Mouse (Mus musculus): ENCODE data around the gene Nifk.

Gene Nifk

DNA sequence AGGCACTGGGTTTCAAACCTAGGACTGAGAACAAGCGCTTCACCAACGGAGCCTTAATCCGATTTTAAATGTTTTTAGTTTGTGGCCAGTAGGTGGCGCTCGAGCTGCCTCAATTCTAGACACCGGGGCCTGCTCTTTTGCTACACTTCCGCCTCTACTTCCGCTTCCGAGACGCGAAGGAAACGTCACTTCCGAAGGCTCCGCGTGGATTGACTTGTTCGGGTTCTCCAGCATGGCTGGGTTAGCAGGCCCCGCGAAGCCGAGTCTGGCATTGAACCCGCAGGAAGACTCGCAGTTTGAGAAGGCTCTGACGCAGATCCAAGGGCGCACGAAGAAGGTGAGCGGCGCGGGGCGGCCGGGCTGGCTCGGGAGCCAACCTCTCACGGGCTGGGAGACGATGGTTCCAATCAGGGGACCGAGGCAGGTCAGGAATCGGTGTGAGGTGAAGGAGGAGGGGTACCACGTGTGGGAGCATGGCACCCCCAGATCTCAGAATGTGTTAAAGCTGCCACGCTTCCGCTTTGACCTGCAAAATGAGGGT is at the start of gene Nifk:
Gene Nifk (plus strand): TSS at position 179 of the 541 bp plus-strand sequence.
- DNase-seq = peak; percentile 95

DNA sequence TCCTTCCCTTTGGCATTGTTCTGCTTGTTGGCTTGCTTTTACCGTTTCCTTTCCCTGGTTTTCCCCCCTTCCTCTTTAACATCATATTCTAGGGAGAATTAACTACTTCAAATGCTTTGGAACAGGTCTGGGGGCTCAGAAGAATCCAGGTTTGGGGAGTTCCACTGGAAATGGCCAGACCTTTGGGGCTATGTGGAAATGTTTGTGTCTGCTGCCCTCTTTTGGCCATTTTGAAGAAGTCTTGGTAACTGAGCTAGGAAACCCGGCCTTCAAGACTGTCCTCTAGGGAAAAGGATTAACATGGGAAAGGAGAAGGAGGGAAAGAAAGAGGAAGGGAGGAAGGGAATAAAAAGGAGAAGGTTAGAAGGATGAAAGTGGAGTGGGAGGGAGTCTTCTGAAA is 46.5 kb upstream of the Nifk start:
- peak; percentile 11 for DNase-seq

DNA sequence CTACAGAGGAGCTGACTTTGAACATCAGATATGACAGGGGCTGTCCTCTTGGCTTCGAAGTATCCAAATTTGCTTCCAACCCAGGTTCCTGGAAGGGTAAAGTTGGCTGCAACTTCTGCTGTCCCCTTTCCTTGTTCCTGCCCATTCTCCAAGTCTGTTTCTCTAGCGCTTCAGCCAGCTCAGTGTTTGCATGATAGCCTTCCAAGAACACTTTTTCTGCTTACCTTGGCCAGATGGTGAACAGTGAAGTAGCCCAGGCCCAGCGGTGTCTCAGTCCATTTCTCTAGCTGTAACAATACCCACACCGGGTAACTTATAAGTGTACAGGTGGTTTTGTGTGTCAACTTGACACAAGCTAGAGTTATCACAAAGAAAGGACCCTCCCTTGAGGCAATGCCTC is 29.3 kb upstream of the Nifk start:
- DNase-seq = no peak

DNA sequence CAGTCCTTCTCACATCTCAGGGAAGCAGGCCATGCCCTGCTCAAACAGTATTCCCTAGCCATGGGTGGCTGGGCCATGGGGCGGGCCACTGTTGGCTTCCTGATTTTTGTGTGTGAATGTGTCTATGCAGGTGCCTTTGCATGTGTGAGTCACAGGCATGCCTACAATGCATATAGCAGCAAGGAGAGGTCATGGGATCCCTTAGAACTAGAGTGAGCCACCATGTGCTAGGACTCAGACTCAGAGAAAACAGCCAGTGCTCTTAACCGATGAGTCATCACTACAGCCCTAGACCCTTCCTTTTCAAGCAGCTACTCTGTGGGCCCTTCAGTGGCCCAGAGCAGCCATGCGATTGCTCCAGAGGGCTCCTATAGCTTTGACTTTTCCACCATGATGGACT is 27.4 kb upstream of the Nifk start:
- DNase-seq = no peak

DNA sequence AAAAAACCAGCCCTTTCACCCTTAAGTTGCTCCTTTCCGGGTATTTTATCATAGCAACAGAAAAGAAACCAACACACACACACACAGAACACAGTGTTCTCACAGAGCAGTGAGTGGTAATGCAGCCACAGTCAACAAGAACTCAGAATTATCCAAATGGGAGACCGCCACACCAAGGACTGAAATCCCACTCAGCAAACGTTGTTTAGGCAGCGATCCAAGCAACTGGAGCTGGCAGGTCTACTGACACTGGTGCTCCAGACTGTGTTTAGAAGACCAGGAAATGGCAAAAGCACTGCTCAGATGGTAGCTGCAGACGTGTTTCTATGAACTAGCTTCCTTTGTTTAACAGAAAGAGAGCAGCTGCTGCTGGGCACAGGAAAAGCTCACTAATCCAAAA is 26.8 kb upstream of the Nifk start:
- no peak for DNase-seq

DNA sequence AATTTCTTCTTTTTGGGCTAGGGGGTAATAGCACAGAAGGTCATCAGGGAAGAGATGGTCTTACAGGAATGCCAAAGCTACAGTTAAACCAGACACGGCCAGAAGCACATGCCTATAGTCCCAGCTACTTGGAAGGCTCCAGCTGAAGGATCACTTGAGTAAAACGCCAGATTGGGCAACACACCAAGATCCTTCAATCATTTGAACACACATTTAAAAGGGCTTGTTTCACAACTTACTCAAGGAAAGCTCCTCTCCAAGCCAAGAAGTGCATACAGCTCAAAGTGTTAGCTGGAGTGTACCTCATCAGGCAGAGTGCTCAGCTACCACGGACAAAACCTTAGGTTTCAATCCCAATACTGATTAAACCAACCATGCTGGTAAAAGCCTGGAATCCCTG is 25.0 kb upstream of the Nifk start:
- no peak for DNase-seq

DNA sequence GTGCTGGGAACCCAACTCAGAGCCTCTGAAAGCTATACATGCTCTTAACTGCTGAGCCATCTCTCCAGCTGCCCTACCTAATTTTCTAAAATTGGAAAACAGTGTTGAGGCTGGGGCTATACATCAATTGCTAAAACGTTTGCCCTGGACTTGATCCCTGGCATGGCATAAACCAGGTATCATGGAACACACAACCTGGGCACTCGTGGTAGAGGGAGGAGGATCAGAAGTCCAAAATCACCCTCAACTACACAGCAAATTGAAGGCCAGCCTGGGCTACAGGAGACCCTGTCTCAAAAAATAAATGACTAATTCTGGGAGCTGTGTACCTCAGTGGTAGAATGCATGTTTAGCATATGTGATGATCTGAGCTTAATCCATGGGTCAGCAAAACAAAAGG is 23.9 kb upstream of the Nifk start:
- DNase-seq = no peak

DNA sequence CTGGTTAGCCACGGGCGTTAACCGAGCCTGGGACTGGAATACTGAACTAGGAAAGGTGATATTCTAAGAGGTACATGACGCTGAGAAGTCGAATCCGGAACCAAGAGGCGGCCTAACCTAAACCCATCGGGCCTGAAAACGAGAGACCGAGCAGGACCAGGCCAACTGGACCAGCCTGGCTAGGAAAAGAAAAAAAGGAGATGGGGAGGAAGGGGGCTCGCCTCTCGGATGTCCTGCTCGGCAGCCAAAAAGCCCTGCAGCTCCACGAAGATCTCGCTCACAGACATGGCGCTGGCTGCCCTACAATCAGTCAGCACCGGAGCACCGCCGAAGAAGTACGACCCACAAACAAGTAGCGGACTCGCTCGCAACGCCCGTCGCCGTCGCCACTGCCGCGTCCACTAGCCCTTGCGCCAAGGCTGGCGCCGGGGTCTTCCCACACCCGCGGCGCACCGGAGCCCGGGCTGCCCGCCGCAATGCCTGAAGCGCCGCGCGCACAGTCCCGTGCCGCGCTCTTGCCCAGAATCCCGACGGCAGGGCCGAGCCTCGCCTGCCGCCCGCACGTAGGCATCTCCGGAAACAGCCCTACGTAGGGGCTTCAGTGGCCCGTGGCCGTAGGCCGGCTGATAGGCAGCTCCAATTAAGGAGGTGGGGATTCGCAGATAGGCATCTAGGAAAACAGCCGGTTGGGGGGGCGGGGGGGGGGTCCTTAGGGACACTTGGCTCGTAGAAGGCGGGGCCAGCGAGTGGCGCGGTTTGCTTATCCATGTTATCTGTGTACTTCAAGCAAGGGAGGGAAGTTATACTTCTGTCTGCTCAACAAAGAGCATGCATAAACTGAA is 10.6 kb upstream of the Nifk start:
- peak; percentile 93 for DNase-seq

DNA sequence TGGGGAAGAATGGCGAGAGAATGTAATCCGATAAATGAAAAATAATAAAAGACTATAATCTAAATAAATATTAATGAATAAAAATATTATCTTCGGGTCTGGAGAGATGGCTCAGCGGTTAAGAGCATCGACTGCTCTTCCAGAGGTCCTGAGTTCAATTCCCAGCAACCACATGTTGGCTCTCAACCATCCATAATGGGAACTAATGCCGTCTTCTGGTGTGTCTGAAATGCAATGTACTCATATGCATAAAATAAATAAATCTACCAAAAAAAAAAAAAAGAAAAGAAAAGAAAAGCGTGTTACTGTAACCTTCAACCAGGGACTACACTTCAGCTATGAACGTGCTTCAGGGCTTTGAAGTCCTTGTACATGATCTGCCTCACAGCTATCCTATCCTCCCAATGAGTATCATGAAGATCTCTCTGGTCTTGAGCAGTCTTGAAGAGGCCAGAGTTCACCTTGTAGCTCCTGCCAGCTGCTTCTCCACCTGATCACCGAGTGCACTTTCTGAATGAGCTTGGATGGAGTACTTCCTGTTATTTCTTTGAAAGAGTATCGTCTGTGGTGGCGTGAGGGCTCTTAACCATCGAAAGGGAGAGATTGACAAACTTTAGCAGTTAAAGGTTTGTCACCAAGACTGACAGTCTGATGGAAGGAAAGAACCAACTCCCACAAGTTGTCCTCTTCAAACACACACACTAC is 9.9 kb upstream of the Nifk start, which contains the start of gene Tsn:
Gene Tsn (minus strand): TSS at position 118 of the 705 bp plus-strand sequence.
- no peak for DNase-seq

DNA sequence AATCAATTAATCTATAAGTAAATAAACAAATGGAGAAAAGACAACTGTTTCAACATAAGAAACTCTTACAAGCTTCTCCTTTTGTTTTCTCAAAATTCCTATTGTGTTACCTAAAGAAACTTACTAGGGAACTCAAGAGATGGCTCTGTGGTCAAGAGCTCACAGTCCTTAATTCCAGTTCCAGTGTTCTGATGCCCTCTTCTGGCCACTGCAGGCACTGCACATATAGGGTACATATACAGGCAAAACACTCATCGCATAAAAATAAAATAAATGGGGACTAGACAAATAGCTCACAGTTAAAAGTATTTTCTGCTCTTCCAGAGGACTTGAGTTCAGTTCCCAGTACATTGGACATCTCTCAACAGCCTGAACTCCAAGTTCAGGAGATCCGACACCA is 943 bp upstream of the Nifk start:
- DNase-seq = peak; percentile 21

DNA sequence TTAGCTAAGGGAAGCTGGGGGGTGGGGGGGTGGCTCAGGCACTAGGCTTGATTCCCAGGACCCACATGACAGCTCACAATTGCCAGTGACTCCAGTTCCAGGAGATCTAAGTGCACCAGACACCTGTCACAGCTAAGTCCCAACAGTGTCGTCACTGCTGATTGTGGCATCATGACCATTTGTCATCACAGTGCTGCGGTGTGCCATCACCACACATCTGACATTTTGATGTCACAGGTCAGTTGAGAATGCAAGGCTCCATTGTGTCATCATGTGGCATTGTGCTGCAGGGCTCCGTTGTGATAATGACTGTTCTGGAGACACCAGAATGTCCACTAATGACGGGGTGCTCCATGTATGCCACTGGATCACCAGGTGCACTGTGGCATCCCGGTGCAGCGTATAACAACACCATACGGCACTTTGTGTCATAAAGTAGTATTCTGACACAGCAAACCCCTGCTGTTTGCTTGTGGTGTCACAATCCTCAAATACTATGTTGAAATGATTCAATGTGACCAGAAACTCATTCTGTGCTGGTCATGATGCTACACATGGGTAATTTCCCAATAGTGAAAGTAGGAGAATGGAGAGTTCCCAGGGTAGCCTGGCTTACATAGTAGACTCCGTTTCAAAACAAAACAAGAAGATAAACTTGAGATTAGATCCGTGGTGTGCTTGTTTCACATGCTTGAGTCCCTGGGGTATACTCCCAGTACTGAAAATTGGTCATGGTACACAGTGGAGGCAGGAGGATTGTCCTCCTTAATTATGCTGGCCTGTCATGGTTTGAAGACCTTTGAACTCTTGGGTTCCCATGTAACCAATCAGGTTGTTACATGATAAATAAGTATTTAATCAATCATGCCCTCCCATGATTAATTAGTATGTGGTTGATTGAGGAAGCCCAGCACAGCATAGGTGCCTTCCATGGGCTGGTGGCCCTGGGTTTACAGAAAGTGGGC is 13.4 kb downstream of the Nifk start:
- no peak for DNase-seq

DNA sequence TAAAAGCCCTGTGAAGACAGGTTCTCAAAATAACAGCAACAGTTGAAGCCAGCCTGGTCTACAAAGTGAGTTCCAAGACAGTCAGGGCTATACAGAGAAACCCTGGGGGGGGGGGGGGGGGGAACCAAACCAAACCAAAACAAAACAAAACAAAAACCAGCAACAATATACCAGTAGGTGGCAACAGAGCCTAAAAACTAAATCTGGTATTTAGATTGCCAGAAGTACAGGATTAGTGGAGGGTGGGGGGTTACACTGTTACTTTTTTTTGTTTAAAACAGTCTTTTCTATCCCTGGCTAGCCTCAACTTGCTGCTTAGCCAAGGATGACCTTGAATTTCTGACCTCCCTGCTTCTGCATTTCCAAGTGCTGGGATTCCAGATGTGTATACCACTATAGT is 14.2 kb downstream of the Nifk start:
- DNase-seq = no peak

DNA sequence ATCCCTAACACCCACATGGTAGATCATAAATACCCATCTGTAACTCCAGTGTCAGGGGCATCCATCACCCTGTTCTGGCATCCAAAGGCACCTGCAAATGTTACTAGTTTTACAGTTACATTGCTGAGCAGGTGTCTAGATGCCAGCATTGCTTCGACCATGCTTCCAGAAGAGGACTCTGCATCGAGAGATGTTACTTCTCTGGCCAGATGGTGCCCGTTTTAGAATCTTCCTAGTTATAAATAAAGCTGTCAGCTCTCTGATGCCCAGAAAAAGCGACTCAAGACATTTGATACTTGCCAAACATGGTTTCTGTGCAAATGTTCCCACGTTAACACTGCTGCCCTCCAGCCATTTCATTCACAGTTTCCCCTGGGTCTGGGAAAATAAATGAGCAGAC is 16.3 kb downstream of the Nifk start:
- no peak for DNase-seq

DNA sequence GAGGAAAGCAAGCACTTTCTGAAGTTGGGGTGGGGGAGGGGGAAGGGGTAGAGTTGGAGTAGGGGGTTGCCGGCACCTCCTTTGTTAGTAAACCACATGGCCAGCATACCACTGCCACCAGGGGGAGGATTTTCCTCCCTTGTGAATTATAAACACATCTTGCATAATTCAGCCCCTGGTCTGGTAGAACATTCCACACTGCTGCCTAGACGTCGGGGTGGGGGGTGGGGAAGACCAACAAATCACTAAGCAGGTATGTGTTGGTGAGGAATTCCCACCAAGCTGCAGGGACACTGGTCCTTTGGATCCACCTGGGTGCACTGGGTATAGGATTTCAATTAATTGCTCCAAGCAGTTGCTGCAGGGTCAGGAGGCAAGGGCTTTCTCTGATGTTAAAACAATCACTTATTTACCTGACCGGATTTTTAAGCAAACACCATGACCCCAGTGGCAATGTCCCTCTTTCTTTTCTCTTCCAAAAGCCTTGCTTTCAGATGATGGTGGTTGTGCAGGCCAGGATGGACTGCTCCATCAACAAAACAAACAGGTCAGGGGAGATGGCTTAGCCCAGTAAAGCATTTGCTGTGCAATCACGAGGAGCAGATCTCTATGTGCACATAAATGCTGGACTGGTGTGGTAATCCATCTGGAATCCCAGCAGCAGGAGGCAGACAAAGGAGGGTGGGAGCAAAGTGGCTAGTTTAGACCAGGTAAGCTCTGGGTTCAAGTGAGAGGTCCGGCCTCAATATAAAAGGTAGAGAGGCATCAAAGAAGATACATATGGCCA is 22.2 kb downstream of the Nifk start:
- peak; percentile 58 for DNase-seq

DNA sequence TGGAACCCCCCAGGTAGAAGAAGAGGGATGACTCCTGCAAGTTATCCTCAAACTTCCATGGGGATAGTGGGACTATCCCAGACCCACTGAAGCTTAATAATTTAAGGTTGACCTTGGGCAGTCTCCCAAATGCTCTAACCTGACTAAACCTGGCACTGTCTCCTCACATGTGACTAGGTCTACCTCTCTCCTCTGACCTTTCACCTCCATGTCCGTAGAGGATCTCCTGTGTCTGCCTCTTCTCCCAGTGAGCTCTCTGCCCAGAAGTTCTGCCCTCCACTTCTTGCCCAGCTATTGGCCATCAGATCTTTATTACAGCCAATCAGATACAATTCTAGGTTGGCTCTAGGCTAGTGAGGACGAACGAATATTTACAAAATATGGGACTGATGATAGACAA is 28.3 kb downstream of the Nifk start:
- DNase-seq = no peak

DNA sequence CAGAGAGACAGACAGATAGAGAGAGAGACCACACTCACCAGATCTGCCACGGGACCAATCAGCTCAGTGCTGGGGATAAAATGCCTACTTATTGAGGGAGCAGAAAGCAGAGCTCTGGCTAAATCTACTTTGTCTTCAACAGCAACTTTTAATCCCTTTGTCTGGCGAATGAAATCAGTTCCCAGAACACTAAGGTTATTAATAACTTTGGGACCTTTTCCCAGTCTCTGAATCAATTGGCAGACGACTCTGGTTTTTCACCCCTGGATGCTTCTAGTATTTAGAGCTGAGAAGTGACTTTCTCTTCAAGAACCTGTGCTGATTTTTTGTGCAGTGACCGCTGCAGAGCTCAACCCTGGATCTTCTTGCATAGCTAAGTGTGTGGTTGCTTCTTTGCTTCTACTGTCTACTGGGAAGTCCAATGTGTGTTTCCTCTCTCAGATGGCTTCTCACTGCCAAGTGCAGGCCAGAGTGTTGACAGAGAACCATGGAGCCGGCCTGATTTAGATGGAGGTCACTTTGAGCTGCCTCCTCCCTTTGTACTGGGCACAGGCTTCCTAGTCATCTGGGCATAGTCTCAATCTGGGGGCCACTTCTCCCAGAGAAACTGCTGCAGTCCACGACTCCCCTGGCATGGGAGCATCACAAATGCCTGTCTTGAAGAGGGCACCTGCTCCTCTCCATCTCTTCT is 37.6 kb downstream of the Nifk start:
- DNase-seq = no peak

DNA sequence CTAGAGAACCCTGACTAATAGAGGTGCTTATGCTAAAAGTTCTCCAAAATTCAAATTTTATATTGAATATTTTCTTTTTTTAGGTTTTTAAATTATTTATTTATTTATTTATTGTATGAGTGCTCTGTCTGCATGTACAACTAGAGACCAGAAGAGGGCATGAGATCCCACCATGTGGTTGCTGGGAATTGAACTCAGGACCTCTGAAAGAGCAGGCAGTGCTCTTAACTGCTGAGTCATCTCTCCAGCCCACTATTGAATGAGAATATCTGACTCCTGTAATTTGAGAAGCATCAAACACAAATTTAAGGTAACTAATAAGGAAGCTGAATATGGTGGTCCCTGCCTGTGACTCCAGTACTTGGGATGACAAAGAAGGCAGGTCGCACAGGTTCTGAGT is 46.3 kb downstream of the Nifk start:
- DNase-seq = peak; percentile 19

DNA sequence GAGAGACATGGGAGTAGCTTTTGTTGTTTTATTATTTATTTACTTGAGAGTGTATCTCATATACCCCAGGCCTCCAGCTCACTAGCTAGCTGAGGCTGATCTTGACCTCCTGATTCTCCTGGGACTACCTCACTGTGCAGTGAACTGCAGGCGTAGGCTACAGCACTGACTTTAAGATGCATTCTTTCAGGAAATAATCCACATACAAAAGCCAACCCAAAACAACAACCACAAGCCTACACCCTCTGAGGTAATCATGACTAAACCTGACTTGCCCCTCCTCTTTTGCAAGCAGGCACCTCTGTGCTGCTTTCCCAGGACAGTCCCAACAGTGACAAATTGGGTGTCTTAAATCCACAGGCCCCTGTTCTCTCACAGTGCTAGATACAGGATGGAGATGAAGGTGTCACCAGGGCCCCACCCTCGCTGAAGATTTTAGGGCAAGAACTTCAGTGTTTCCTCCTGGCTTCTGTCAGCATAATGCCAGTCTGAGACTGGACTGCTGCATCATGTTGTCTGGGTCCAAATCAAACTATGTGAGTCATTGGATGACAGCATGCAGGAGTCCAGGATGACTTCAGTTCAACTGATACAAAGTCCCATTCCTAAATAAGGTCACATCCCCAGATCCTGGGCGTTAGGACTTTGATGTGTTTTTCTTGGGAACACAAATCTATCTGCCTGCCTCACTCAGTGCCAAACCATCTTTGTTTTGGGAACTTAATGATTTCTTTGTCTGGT is 47.3 kb downstream of the Nifk start:
- no peak for DNase-seq

DNA sequence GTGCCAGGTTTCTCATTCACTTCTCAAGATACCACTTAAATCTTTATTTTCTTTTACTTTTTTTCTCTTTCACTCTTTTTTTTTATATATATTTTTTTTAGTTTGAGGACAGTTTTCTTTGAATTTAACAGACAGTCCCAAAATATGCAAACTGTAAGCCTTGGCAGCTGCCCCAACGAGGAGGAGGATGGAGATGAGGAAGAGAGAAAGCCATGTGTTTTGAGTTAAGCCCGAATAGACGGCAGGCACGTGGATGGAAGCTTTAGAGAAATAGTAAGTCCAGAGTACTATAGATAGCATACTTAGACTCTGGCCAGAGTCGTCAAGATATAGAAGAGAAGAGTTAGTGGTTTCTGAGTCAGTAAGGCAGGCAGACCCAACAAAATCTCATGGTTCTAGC is 56.1 kb downstream of the Nifk start:
- no peak for DNase-seq

DNA sequence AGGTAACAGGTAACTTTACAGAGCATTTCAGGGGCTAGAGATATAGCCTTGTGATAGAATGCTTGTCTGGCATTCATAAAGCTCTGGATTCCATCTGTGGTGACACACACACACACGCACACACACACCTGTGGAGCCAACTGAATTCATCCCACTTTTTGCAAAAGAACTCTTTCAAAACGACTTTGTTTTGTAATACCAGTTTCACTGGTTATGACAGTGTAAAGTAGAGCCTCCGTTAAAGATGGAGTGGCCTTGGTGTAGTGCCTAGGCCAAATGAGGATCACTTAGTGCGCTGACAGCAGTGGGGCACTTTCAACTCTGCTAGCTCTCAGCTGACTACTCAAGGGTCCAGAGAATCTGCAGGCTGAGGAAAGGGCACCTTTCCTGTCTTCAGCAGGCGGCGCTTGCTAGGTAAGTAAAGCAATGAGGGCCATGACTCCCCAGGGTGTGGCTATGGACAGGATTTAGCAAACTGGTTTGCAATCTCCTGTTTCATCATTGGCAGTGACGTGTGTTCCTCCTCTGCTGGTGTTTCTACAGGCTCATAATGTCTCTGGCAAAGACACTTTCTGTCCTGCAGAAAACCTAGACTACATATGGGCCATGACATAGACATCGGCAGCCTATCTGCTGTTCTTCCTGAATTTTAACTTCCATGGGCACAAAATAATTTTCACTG is 58.6 kb downstream of the Nifk start:
- no peak for DNase-seq
